Mouse (Mus musculus): ENCODE data around the gene Ddx1.

DNA sequence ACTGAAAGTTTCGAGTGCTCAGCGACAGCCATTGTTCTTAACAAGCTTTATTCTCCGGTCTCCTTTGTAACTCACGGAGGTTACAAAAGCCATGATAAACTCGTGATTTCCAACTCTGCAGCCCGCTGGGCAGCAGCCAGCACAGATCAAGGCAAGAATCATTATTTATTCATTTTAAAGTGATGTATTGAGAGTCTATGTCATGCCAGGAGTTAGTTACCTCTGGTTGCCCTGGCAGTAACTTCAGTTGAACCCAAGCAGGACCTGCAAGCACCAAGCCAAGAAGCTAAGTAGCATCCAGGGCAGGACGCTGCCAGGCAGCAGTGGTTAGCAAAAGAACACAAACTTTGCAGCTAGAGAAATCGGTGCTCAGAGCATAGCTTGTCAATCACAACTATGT, 41.9 kb downstream of the Ddx1 start:
- TF ChIP-seq CTCF (IDR thresholded peaks at IDR 0.05; ENCODE audit: low read depth) (no peak), EP300 (IDR thresholded peaks at IDR 0.05; ENCODE audit: low read depth) (no peak)
